In genomic region chr7:35782252-35782651, GRCm38 (mm10) we compare ENCODE assay signal across 22 mouse cellular contexts. TPM values are rescaled to one million over a fixed set of nuclear protein-coding genes. Genes with fewer than 3 reads are reported as not detected.
DNase-seq lines count a peak whose midpoint lies in the region; ATAC-seq and TF ChIP-seq lines count a peak whose summit lies in the region.
"Had no signal": no experiment of that assay in that cellular context is flagged by ENCODE, and none has a peak within 500 bp of the region (broad histone marks: within the 10 kb centered on the region; RNA-seq: fewer than 3 reads in every experiment).

No protein-coding gene starts in this region.

- H3K4me3 ChIP-seq in forebrain, embryonic 11.5 days (ENCODE audit: low read depth, low read length) = no peak overlapping the region
- H3K4me3 ChIP-seq in forebrain, postnatal 0 days (ENCODE audit: low read depth, low read length) = no peak overlapping the region
- H3K4me3 ChIP-seq in megakaryocyte, embryonic 14.5 days (replicated peaks) = peak overlapping the region; percentile 53
- H3K4me3 ChIP-seq: embryonic facial prominence, embryonic 13.5 days; embryonic facial prominence, embryonic 15.5 days; erythroblast, embryonic 14.5 days; forebrain, embryonic 10.5 days; forebrain, embryonic 13.5 days; forebrain, embryonic 15.5 days had no signal

- no peak overlapping the region for H3K27ac ChIP-seq in forebrain, embryonic 11.5 days (ENCODE audit: low read depth, low read length)
- H3K27ac ChIP-seq in forebrain, postnatal 0 days (ENCODE audit: low read depth, low read length) = no peak overlapping the region
- H3K27ac ChIP-seq: embryonic facial prominence, embryonic 13.5 days; embryonic facial prominence, embryonic 15.5 days; forebrain, embryonic 10.5 days; forebrain, embryonic 13.5 days; forebrain, embryonic 15.5 days had no signal

- no peaks in the 10 kb centered on the region for H3K27me3 ChIP-seq in forebrain, embryonic 11.5 days (ENCODE audit: control insufficient read depth, insufficient read depth, low read length)
- H3K27me3 ChIP-seq in forebrain, postnatal 0 days (ENCODE audit: insufficient read depth, low read length) = no peaks in the 10 kb centered on the region
- H3K27me3 ChIP-seq in megakaryocyte, embryonic 14.5 days (replicated peaks) = no peaks in the 10 kb centered on the region
- H3K27me3 ChIP-seq: embryonic facial prominence, embryonic 13.5 days; embryonic facial prominence, embryonic 15.5 days; forebrain, embryonic 13.5 days; forebrain, embryonic 15.5 days had no signal

- ATAC-seq in forebrain, embryonic 11.5 days (replicated peaks; ENCODE audit: low FRiP score) = no peak
- no peak for ATAC-seq in forebrain, postnatal 0 days
- no peak for ATAC-seq in megakaryocyte, adult 5-6 weeks (ENCODE audit: poor library complexity, severe bottlenecking)
- no peak for ATAC-seq in CD4-positive, CD25-positive, alpha-beta regulatory T cell, adult 4 months
- ATAC-seq: forebrain, embryonic 13.5 days; forebrain, embryonic 15.5 days had no signal

- DNase-seq in forebrain, embryonic 11.5 days (ENCODE audit: low spot score) = peak; percentile 35
- DNase-seq in forebrain, postnatal 0 days = no peak
- DNase-seq: adrenal gland, adult 2 months; adrenal gland, postnatal 10 days; adrenal gland, postnatal 25 days; B cell, adult 2 months; cerebellum, adult 11 months; cerebellum, adult 18-20 months; cerebellum, adult 8-10 months; cerebellum, adult 9-11 months; cerebellum, postnatal 14 days; cerebellum, postnatal 36 days; embryo, embryonic 11 days had no signal

- H3K9ac ChIP-seq in forebrain, embryonic 11.5 days (ENCODE audit: low read length) = no peak overlapping the region
- H3K9ac ChIP-seq in forebrain, postnatal 0 days = no peak overlapping the region
- H3K9ac ChIP-seq: embryonic facial prominence, embryonic 13.5 days; embryonic facial prominence, embryonic 15.5 days; forebrain, embryonic 13.5 days; forebrain, embryonic 15.5 days had no signal

- H3K4me1 ChIP-seq in forebrain, embryonic 11.5 days (replicated peaks; ENCODE audit: control insufficient read depth, insufficient read depth, low read length) = no peaks in the 10 kb centered on the region
- H3K4me1 ChIP-seq in forebrain, postnatal 0 days (ENCODE audit: insufficient read depth) = no peaks in the 10 kb centered on the region
- H3K4me1 ChIP-seq in megakaryocyte, embryonic 14.5 days = peaks cover 5% of the 10 kb centered on the region; the same call in 1 of the 2 replicates
- H3K4me1 ChIP-seq: embryonic facial prominence, embryonic 15.5 days; forebrain, embryonic 10.5 days; forebrain, embryonic 13.5 days; forebrain, embryonic 15.5 days had no signal

- H3K36me3 ChIP-seq in forebrain, embryonic 11.5 days (ENCODE audit: control insufficient read depth, insufficient read depth, low read length) = peaks cover 11% of the 10 kb centered on the region
- peaks cover 45% of the 10 kb centered on the region for H3K36me3 ChIP-seq in forebrain, postnatal 0 days (ENCODE audit: insufficient read depth)
- H3K36me3 ChIP-seq in megakaryocyte, embryonic 14.5 days (replicated peaks; ENCODE audit: low read length) = peaks cover 95% of the 10 kb centered on the region

- TF ChIP-seq CTCF in forebrain, postnatal 0 days (IDR thresholded peaks at IDR 0.05; ENCODE audit: low read depth) = no peak

- no peaks in the 10 kb centered on the region for H3K9me3 ChIP-seq in forebrain, embryonic 11.5 days (ENCODE audit: control insufficient read depth, low read length)
- no peaks in the 10 kb centered on the region for H3K9me3 ChIP-seq in forebrain, postnatal 0 days (ENCODE audit: low read length)
- no peaks in the 10 kb centered on the region for H3K9me3 ChIP-seq in megakaryocyte, embryonic 14.5 days
- H3K9me3 ChIP-seq: embryonic facial prominence, embryonic 13.5 days; embryonic facial prominence, embryonic 15.5 days; forebrain, embryonic 10.5 days; forebrain, embryonic 13.5 days; forebrain, embryonic 15.5 days had no signal

- H3K4me2 ChIP-seq in forebrain, embryonic 11.5 days (ENCODE audit: low read depth, low read length, severe bottlenecking) = no peak overlapping the region
- H3K4me2 ChIP-seq in forebrain, postnatal 0 days (ENCODE audit: low read depth) = no peak overlapping the region
- H3K4me2 ChIP-seq: embryonic facial prominence, embryonic 13.5 days; embryonic facial prominence, embryonic 15.5 days; forebrain, embryonic 13.5 days; forebrain, embryonic 15.5 days had no signal

RNA-seq across cellular contexts. Expression of gene Zfp507, which starts 20.6 kb away (rescaled TPM):
- 18.3 and 21.3 TPM in 2 replicates for polyA plus RNA-seq in forebrain, embryonic 11.5 days (2014; fragmentation: Nextera tagmentation; extraction: Ambion mirVana)
- total RNA-seq in forebrain, postnatal 0 days (2014; rRNA removed) = 20.2 and 30.5 TPM in 2 replicates
- 4.9 and 8.1 TPM in 2 replicates for polyA plus RNA-seq in forebrain, postnatal 0 days (2015; fragmentation: Nextera tagmentation; extraction: Ambion mirVana)
- polyA plus RNA-seq in megakaryocyte, embryonic 14.5 days (2012; ENCODE audit: insufficient read depth, low replicate concordance) = 0.76 and 2.4 TPM in 2 replicates
- total RNA-seq in megakaryocyte, adult 5-6 weeks (2015) = 1.4 and 2.8 TPM in 2 replicates
- 1.4 and 3.7 TPM in 2 replicates for total RNA-seq in megakaryocyte, adult 5-6 weeks (2017)
- polyA plus RNA-seq in CD4-positive, CD25-positive, alpha-beta regulatory T cell, adult 4 months (2017; shearing (Covaris generic)) = 1 to 10 TPM; 4.4 to 5.1 TPM

RNA-seq across cellular contexts. Expression of gene Dpy19l3, which starts 28.0 kb away (rescaled TPM):
- polyA plus RNA-seq in forebrain, embryonic 11.5 days (2014; fragmentation: Nextera tagmentation; extraction: Ambion mirVana) = 36.7 and 43.9 TPM in 2 replicates
- total RNA-seq in forebrain, postnatal 0 days (2014; rRNA removed) = 33.4 and 38.8 TPM in 2 replicates
- 26.1 and 38.8 TPM in 2 replicates for polyA plus RNA-seq in forebrain, postnatal 0 days (2015; fragmentation: Nextera tagmentation; extraction: Ambion mirVana)
- polyA plus RNA-seq in megakaryocyte, embryonic 14.5 days (2012; ENCODE audit: insufficient read depth, low replicate concordance) = 5.1 TPM in 1 of 2 replicates, not detected in the other
- 4.9 and 6.2 TPM in 2 replicates for total RNA-seq in megakaryocyte, adult 5-6 weeks (2015)
- 1.3 and 1.7 TPM in 2 replicates for total RNA-seq in megakaryocyte, adult 5-6 weeks (2017)
- polyA plus RNA-seq in CD4-positive, CD25-positive, alpha-beta regulatory T cell, adult 4 months (2017; shearing (Covaris generic)) = 10 to 100 TPM; 23.9 to 30.0 TPM
